Mouse (Mus musculus) v-Abl transformed pro-B cells (cell line): ENCODE results near the gene Midn.

Source experiments
- in situ Hi-C, 2 experiments: fragments of 400-800 bp; cut with MboI; formaldehyde crosslinking; loops; one replicate each; pipeline ENCODE4 v1.15.1; 2025; ENCODE audit not compliant: unreplicated experiment in 2 of 2

Midn gene

DNA sequence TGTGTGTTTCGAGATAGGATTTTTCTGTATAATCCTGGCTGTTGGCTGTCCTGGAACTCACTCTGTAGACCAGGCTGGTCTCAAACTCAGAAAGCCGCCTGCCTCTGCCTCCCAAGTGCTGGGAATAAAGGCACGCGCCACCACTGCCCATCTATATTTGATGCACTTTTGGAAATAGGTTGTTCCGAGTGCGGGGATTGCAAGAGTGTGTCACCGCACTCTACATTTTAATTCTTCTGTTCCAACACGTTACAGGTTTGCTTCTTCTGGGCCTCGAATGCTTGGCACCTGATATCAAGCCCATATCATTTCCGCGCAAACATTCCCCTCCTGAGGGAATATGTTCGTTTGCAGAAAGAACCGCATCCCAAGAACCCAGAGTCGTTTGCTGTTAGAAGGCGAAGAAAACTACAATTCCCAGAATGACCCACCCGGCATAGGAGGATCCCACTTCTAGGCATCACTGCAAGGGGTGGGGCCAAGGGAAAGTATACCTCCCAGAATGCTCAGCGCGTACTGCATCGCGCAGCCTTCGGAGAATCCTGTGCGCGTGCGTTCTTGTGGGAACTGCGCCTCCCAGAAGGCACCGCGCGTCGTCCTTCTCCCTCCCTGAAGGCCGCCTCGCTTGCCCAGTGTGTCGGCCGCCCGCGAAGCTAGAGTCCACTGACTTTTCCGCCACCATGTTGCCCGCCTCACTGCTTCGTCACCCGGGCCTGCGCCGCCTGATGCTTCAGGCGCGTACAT, 6.1 kb upstream of the Midn start:
- in situ Hi-C loops: loop anchor here in 1 of 2 experiments (5.0 to 10.0 kb wide), 2 partner anchors 180 to 287 kb away; partner anchors contain the start of genes Ptbp1 and Wdr18

DNA sequence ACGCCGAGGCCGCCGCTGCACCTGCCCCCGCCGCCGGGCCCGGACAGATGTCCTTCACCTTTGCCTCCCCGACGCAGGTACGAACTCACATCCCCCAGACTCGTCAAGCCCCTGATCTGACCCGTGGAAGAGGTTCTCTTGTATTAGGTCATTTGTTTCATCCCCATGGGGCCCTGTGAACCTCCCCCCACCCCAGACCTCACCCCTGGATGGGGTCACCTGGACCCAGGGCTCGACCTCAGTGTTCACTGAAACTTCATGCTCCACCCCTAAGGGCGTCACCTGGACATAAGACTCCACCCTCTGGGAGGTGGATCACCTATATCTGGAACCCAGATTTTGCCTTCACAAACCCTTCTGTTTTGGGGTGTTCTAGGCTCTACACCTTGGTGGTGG, 5.5 kb upstream of the Midn start:
- in situ Hi-C loops: loop anchor here in 1 of 2 experiments (5.0 to 10.0 kb wide), 2 partner anchors 180 to 288 kb away; partner anchors contain the start of genes Ptbp1 and Wdr18

DNA sequence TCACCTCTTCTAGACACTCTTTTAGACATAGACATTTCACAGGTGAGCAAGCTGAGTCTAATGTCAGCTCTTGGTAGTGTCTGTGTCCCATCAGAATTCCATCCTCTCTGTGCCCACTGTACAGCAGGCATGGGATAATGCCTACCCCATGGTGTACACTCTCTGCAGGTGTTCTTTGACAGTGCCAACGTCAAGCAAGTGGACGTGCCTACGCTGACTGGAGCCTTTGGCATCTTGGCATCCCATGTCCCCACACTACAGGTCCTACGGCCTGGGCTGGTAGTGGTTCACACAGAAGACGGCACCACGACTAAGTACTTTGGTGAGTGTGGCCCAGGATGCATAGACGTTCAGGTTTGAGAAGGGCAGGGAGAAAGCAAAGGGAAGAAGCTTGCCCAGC, 4.4 kb upstream of the Midn start:
- in situ Hi-C loops: loop anchor here in 1 of 2 experiments (5.0 to 10.0 kb wide), 2 partner anchors 181 to 289 kb away; partner anchors contain the start of genes Ptbp1 and Wdr18

DNA sequence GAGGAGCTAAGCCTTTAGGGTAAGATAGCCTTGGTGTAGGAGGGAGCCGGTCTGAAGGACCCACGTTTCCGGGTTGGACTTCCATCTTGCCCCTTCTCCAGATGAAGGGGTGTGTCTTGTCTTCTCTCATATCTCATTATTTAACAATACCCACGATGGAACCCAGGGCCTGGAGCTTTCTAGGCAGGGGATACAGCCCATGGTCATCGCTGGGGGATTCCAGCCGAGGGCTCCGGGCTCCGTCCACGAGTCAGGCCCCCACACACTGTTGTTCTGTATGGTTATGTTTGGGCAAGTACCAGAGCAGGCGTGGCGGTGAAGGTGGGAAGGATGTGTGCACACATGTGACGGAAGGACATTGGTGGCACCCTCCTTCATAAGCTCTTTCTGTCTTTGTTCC, 3.9 kb upstream of the Midn start:
- in situ Hi-C loops: loop anchor here in 1 of 2 experiments (5.0 to 10.0 kb wide), 2 partner anchors 182 to 289 kb away; partner anchors contain the start of genes Ptbp1 and Wdr18

DNA sequence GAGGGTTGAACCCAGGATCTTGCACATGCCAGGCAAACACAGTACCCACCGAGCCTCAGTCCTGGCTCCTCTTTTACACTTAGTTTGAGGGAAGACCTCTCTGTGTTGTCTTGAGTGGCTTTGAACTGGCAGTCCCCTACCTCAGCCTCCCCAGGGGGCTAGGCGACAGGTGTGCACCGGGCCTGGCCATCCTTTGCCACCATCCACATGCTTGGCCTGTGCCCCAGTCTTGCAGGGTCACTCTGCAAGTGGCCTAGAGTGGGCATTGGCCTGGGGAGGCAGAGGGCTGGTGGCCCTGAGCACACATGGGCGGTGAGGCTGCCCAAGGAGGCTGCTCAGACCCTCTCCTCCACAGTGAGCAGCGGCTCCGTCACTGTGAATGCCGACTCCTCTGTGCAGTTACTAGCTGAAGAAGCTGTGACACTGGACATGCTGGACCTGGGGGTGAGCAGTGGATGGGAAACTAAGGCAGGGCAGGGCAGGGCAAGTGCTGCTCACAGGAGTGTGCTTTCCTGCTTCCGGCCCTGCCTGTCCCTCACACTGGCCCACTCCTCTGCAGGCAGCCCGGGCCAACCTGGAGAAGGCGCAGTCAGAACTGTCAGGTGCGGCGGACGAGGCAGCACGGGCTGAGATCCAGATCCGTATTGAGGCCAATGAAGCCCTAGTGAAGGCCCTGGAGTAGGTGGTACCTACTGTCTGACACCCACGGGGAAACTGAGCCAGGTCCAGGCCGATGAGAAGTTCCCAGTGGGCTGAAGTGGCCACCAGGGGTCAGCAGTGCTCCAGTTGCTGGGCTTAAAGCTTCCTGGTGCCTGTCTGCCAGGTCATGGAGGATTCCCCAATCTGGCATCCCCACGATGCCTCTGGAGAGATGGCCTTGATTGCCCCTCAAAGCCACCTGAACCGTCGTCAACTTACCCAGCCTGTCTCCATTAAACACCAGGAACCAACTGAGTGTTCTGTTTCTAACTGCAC, 2.9 kb upstream of the Midn start:
- in situ Hi-C loops: loop anchor here in 1 of 2 experiments (5.0 to 10.0 kb wide), 2 partner anchors 183 to 290 kb away; partner anchors contain the start of genes Ptbp1 and Wdr18

DNA sequence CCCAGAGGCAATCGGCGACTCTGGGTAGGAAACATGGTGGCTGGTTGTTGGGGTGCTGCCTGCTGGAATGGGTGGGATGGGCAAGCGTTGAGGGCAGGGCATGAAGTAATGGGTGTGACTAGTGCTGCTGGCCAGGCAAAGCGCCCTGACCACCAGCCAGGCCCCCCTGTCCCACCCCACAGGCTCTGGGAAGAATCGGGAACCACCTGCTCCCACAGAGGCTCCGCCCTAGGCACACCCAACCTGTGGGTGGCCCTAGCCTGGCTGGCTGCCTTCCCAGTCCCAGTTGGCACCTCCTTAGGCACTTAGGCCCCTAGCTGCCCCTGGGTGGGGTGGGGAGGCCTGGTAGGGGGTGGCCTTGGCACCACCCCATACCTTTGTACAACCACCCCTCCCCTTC, 2.2 kb upstream of the Midn start:
- in situ Hi-C loops: loop anchor here in 1 of 2 experiments (10.0 kb wide), 1 partner anchor 291 kb away; the partner anchor contains the start of gene Ptbp1

DNA sequence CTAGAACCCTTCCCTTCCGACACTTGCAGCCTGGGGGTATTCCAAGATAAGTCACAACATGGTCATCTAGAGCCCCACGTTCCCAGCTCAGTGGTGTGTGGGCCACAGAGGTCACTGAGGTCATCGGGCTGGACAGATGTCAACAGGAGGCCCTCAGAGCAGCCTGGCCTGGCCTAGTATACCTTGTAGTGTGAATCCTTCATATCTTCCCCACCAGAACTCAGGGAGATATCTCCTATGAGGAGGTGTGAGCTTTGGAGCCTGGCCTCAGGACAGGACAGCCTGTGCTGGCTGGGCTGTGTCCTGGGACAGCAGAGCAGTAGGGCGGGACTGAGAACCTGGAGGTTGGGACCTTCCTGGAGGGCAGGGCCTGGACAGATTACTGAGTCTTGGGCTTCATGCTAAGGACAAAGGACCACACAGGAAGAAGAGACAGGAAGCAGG, 1.5 kb upstream of the Midn start:
- in situ Hi-C loops: loop anchor here in 1 of 2 experiments (10.0 kb wide), 1 partner anchor 292 kb away; the partner anchor contains the start of gene Ptbp1

DNA sequence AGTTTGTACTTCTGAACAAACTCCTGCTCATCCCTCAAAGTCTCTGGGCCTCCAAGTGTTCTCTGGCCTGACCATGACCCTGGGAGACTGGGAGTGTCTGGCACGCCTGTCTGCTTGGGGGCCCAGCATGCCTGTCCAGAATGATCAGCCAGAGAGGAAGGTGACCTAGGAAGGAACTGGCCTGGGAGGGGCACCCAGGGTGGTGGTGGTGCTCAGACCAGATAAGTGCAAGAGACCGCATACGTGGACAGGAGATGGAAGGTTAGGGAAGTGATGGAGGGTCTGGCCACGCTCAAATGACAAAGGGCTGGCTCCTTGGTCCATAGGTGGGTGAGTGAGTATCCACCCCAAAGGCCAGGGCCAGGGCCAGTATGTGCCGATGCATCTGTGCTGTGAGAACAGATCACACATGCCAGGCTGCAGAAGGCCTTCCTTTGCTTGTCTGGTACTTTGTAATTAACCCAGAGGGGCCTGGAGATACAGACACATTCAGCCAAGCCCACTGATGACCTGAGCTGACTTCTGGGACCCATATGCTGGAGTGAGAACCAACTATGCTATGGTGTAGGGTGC, 840 bp upstream of the Midn start:
- in situ Hi-C loops: loop anchor here in 1 of 2 experiments (10.0 kb wide), 1 partner anchor 292 kb away; the partner anchor contains the start of gene Ptbp1

DNA sequence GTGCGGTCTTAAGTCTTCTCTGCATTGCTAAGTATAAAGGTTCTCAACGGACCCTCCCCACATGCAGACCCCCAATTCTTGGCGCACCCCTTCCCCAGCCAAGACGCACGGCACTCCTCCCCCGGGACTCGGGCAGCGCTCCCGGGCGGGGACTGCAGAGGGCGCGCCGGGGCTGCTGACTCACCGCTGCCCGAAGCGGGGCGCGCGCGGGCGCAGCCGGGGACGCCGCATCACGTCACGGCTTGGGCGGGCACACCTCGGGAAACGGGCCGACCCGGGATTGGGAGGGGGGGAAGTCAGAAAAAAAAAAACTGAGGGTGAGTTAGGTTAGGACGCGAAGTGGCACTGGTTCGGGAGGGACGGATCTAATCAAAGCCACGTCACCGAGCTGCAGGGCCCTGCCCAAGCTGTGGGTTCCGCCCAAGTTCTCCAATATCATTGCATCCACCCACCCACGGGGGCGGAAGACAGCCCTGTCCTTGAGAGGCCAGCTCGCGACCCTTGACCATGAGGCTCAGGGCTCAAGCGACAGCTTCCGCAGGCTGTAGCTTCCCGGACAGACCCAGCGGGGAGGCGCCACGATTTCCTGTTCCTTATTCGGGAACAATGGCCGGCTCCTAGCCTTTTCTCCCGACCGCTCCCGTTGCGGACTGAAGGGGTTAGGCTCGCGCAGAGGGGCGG, 678 bp downstream of the Midn start:
- in situ Hi-C loops: loop anchor here in 1 of 2 experiments (10.0 kb wide), 1 partner anchor 294 kb away; the partner anchor contains the start of gene Ptbp1

DNA sequence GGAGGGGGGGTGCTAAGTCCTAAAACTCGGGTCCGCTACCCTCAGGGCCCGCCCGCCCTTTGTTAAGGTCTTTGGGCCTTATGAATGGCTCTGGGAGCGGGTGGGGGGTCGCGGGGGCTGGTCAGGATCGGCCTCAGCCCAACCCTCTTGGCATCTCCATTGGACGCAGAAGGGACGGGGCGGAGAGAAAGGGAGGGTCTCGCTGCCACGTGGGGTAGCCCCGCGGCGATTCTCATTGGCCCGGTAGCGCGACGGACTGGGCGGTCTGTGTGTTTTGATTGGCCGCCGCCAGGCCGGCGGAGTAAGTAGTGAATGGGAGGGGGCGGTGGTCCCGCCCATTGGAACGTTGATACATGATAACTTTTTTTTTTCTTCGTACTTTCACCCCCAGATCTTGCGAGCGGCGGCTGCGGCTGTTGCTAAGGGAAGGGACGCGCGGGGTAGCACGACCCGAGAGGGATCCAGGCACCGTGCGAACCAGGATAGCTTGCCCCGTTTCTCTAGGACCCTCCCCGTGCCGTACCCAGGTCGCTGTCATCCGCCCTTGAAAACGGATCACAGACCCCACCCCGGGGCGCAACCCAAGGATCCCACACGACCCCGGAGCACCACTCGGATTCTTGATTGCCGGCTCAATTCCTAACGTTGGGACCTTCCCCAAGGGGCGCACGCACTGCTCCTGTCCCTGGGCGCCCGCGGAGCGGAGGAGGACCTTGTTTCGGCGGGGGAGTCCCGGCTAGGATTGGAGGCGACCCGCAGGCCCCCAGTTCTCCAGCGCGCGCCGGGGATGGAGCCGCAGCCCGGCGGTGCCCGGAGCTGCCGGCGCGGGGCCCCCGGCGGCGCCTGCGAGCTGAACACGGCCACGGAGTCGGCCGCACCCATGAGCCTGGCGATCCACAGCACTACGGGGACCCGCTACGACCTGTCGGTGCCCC, 1.5 kb downstream of the Midn start:
- in situ Hi-C loops: loop anchor here in 1 of 2 experiments (10.0 to 25.0 kb wide), 2 partner anchors 295 to 538 kb away; partner anchors contain the start of genes Mknk2 and Ptbp1

DNA sequence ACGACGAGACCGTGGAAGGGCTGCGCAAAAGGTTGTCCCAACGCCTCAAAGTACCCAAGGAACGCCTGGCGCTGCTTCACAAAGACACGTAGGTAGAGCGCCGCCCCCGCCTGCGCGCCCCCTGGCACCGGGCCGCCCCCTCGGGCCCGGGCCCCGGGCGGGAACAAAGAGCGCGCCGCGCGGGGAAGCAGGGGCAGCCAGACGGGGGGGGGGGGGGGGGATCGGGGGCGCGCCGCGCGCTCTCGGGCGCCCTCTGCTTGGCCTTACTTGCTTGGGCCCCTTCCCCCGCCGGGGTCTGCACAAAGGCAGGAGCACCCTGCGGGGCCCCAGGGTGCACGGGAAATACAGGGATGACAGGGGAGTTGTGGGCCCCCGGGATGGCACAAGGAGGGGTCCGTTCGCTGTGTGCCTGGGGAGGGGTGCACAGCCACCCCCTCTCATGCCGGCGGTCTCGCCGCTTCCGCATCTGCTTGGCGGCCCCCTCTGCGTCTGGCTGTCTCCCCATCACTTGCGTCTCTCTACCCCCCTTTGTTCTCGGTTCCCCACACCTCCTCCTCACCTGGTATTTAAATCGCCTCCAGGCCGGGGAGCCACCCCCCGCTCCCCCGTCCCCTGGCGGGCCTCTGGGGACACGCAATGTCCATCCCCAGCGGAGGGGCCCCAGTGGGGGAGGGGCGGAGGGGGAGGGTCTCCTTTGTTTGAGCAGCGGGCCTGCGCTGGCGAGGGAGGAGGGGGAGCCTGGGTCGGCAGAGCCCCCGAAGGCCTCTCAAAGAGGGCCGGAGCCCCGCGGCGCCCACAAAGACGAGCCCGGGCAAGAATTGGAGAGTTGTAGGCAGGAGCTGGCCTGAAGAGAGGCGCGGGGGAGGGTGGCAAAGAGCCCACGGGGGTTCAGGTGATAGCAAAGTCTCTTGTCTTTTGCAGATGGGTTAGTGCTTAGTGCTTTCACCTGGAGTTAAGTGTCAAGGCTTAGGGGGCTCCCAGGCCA, 2.4 kb downstream of the Midn start:
- in situ Hi-C loops: loop anchor here in 1 of 2 experiments (25.0 kb wide), 1 partner anchor 537 kb away; the partner anchor contains the start of gene Mknk2

DNA sequence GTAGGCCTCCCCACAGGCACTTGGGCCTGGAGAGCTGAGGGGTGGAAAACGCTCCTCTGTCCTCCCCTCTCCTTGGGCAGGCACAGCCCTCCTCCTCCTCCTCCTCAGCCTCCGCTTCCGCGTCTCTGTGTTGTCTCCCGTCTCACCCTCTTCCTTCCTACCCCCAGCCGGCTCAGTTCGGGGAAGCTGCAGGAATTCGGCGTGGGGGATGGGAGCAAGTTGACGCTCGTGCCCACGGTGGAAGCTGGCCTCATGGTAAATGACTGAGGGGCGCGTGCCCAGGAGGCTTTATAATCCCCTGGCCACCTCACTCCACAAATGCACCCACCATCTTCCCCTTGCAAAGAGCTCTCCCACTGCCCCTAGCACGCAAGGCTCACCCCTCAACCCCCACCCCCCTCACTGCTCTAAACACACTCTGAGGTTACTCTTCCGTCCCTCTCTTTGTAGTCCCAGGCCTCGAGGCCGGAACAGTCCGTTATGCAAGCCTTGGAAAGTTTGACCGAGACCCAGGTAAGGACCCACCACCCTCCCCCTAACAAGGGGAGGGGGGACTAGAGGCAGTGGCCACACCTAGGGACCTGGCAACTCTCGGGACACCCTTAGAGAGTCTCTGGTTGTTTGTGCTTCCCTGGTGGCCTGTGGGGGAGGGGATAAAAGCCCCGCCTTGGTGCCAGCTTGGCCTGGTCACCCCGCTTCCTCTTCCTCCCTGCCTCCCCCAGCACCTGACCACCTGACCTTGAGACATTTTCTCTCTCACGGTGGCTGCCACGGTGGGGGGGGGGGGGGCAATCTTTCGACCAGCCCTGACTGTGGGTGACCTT, 3.4 kb downstream of the Midn start:
- in situ Hi-C loops: loop anchor here in 1 of 2 experiments (25.0 kb wide), 1 partner anchor 536 kb away; the partner anchor contains the start of gene Mknk2

DNA sequence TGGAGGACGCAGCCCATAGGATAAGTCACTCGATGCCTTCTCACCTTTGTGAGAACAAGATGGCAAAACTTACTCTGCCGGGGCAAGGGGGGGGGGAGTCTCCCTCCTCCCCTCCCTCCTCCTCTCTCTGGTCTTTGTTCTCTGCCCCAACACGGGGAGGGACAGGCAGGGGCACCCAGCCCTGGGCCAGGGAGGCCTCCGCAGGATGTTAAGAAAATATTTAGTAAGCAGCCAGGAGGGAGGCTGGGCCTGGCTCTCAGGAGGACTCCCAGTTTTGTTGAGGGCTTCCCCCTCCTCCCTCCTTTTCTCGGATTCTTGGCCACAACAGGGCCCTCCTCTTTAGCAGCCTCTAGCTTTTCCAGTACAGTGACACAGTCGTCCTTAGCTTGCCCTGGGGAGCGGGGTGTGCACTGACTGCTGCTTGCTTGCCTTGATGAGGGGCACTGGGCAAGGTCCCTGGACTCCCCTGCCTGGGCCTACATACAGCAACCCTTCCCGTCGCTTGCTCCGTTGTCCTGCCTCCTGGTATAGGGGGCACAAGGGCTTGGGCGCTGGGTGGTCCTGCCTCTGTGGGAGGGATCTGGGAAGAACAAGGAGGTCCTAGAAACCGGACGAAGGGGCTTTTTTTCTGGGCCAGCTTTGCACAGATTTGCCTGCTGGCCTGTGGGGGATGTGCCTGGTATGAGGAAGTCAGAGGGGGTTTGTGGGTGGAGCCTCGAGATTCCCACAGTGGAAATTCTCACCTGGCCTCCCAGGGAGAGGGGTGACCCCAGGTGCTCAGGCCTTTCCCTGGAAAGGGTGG, 4.2 kb downstream of the Midn start:
- in situ Hi-C loops: loop anchor here in 1 of 2 experiments (25.0 kb wide), 1 partner anchor 535 kb away; the partner anchor contains the start of gene Mknk2

DNA sequence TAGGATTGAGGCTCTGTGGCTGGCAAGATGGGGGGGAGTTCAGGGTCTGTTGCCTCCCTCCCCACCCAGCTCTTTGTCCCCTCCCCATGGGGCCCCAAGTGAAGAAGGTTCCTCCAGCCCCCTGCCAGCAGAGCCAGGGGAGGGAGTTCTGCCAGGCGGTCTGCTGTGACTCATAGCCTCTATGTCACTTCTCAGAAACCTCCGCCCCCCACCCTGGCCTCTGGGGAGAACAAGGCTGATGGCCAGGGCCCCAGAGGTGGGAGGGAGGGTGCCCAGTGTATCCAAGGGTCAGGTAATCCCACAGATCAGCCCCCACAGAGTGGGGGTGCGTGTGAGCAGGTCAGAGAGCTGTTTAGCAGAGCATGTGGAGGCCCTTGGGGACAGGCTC, 4.8 kb downstream of the Midn start:
- in situ Hi-C loops: loop anchor here in 1 of 2 experiments (25.0 kb wide), 1 partner anchor 534 kb away; the partner anchor contains the start of gene Mknk2

DNA sequence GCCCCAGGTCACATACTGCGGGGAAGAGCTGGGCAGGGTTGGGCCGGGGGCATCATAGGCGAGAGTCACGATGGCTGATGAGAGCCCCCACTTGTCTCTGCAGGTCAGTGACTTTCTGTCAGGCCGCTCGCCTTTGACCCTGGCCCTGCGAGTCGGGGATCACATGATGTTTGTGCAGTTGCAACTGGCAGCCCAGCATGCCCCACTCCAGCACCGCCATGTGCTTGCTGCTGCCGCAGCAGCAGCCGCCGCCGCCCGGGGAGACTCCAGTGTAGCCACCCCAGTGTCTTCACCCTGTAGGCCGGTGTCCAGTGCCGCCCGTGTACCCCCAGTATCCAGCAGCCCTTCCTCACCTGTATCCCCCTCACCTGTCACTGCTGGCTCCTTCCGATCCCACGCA, 5.6 kb downstream of the Midn start:
- in situ Hi-C loops: loop anchor here in 1 of 2 experiments (25.0 kb wide), 1 partner anchor 534 kb away; the partner anchor contains the start of gene Mknk2
